Mouse (Mus musculus) left cerebral cortex, postnatal 36 days (tissue): ENCODE results near the gene Abcc5. TPM values are rescaled to one million over a fixed set of nuclear protein-coding genes. Genes with fewer than 3 reads are reported as not detected.
A peak's percentile ranks its signal among the peaks of the same experiment; 100 is the strongest.

ENCODE experiments used
- DNase-seq, 2 experiments: peaks; one replicate each; pipeline ENCODE4 v3.0.0; 2021 to 2022; ENCODE audit warnings: low spot score in 2 of 2, mixed read lengths in 1 of 2
- intact Hi-C: fragments of 180-260 bp; cut with DNase I; formaldehyde crosslinking; loops from one replicate; pipeline ENCODE4 v1.15.1; 2025
- total RNA-seq, 2 experiments: library from RNA; stranded (reverse); gene quantifications; 2 replicates each; pipeline ENCODE4 v1.2.3; 2021

Gene Abcc5
- total RNA-seq, 2 experiments from 2014 or later = 167 to 264 TPM

- intact Hi-C loops = no loop called here
- peak in 1 of 2 experiments; percentile 17 for DNase-seq
These were observed 1.2 kb downstream of the Abcc5 start for GRCm38 (mm10) chr16:20424719-20425650.

GRCm38 (mm10) chr16:20424226-20424663, 1.9 kb downstream of the Abcc5 start:
- DNase-seq = no peak
- intact Hi-C loops = no loop called here

GRCm38 (mm10) chr16:20422938-20423730, 3.1 kb downstream of the Abcc5 start:
- intact Hi-C loops = no loop called here

GRCm38 (mm10) chr16:20418054-20418453, 8.1 kb downstream of the Abcc5 start:
- intact Hi-C loops = no loop called here
- no peak for DNase-seq

More at GRCm38 (mm10) chr16:20422938-20423730, 3.1 kb downstream of the Abcc5 start:
- DNase-seq = no peak

- no peak for DNase-seq
- intact Hi-C loops = no loop called here
These were observed 9.9 kb downstream of the Abcc5 start for GRCm38 (mm10) chr16:20416262-20416661.

- DNase-seq = no peak
- intact Hi-C loops = no loop called here
These were observed 10.4 kb downstream of the Abcc5 start for GRCm38 (mm10) chr16:20415804-20416203.

GRCm38 (mm10) chr16:20415211-20415610, 11.0 kb downstream of the Abcc5 start:
- intact Hi-C loops = no loop called here
- no peak for DNase-seq

- no peak for DNase-seq
- intact Hi-C loops = no loop called here
These were observed 12.3 kb downstream of the Abcc5 start for GRCm38 (mm10) chr16:20413870-20414331.

- no peak for DNase-seq
- intact Hi-C loops = no loop called here
These were observed 14.1 kb downstream of the Abcc5 start for GRCm38 (mm10) chr16:20411958-20412570.

- DNase-seq = no peak
- intact Hi-C loops = no loop called here
These were observed 20.9 kb downstream of the Abcc5 start for GRCm38 (mm10) chr16:20405335-20405734.

GRCm38 (mm10) chr16:20403327-20403726, 22.9 kb downstream of the Abcc5 start:
- no peak for DNase-seq

GRCm38 (mm10) chr16:20401592-20401991, 24.6 kb downstream of the Abcc5 start:
- intact Hi-C loops = no loop called here
- DNase-seq = no peak

More at GRCm38 (mm10) chr16:20403327-20403726, 22.9 kb downstream of the Abcc5 start:
- intact Hi-C loops = no loop called here

- intact Hi-C loops = no loop called here
- no peak for DNase-seq
These were observed 25.2 kb downstream of the Abcc5 start for GRCm38 (mm10) chr16:20400707-20401591.

- no peak for DNase-seq
- intact Hi-C loops = no loop called here
These were observed 29.3 kb downstream of the Abcc5 start for GRCm38 (mm10) chr16:20396851-20397250.

GRCm38 (mm10) chr16:20395216-20395907, 30.8 kb downstream of the Abcc5 start:
- no peak for DNase-seq
- intact Hi-C loops = no loop called here

GRCm38 (mm10) chr16:20391753-20392152, 34.4 kb downstream of the Abcc5 start:
- intact Hi-C loops = no loop called here
- no peak for DNase-seq

GRCm38 (mm10) chr16:20390233-20390632, 36.0 kb downstream of the Abcc5 start:
- no peak for DNase-seq
- intact Hi-C loops = no loop called here

- intact Hi-C loops = no loop called here
- no peak for DNase-seq
These were observed 45.2 kb downstream of the Abcc5 start for GRCm38 (mm10) chr16:20381031-20381430.
